Mouse (Mus musculus) ES-E14 (cell line): ENCODE data around the gene Pigv. TPM values are rescaled to one million over a fixed set of nuclear protein-coding genes. Genes with fewer than 3 reads are reported as not detected.
"Not testable (repeated sequence)": the region's sequence is repeated elsewhere in the genome, so short reads cannot be mapped to it uniquely, and the experiment has no call there.

Experiments used
- DNase-seq: peaks from one replicate; pipeline ENCODE4 v3.0.0-alpha.2; 2013; ENCODE audit warnings: low read depth, low spot score
- H3K27ac ChIP-seq: 2 replicates; pipeline ENCODE4 v1.5.1; 2012; ENCODE audit warnings: low read depth, mild to moderate bottlenecking, low read length, moderate library complexity, mixed read lengths; ENCODE audit not compliant: poor library complexity, insufficient read depth, severe bottlenecking
- H3K36me3 ChIP-seq: 2 replicates; pipeline ENCODE4 v1.6.1; 2012; ENCODE audit warnings: mild to moderate bottlenecking, low read length, moderate library complexity, mixed read lengths; ENCODE audit not compliant: control insufficient read depth, poor library complexity, insufficient read depth, severe bottlenecking
- H3K4me1 ChIP-seq, 2 experiments: fragments of 150-350 bp in 1 of 2; sonication (generic) in 1 of 2; 2 replicates each; pipeline ENCODE4 v1.6.1; 2012; ENCODE audit warnings: low read length in 2 of 2, mild to moderate bottlenecking in 1 of 2, mixed read lengths in 1 of 2; ENCODE audit not compliant: control insufficient read depth in 2 of 2, insufficient read depth in 2 of 2, poor library complexity in 1 of 2
- H3K4me3 ChIP-seq, 2 experiments: fragments of 150-350 bp in 1 of 2; sonication (generic) in 1 of 2; 2 replicates each; pipeline ENCODE4 v1.5.1; 2012; ENCODE audit warnings: low read length in 2 of 2, low read depth in 1 of 2, mild to moderate bottlenecking in 1 of 2, mixed read lengths in 1 of 2; ENCODE audit not compliant: insufficient read depth in 1 of 2, poor library complexity in 1 of 2, severe bottlenecking in 1 of 2
- H3K9ac ChIP-seq: 2 replicates; pipeline ENCODE4 v1.6.1; 2012; ENCODE audit warnings: low read depth, mild to moderate bottlenecking, low read length, mixed read lengths; ENCODE audit not compliant: poor library complexity, insufficient read depth, severe bottlenecking
- H3K9me3 ChIP-seq: fragments of 150-350 bp; sonication (generic); 2 replicates; pipeline ENCODE4 v1.6.1; 2012; ENCODE audit warnings: low read depth, mild to moderate bottlenecking, low read length; ENCODE audit not compliant: control insufficient read depth, insufficient read depth
- CHD2 ChIP-seq: IDR thresholded peaks from 2 replicates; pipeline ENCODE4 v1.6.1; 2014; ENCODE audit warnings: mild to moderate bottlenecking, low read depth, low read length, inconsistent platforms
- HCFC1 ChIP-seq: IDR thresholded peaks from 2 replicates; pipeline ENCODE4 v1.6.1; 2012; ENCODE audit warnings: low read length, inconsistent platforms, borderline replicate concordance; ENCODE audit not compliant: insufficient read depth
- MAFK ChIP-seq: IDR thresholded peaks from 2 replicates; pipeline ENCODE4 v1.6.1; 2014; ENCODE audit warnings: mild to moderate bottlenecking, low read depth, low read length, inconsistent platforms; ENCODE audit not compliant: insufficient read depth
- ZC3H11A ChIP-seq: IDR thresholded peaks from 2 replicates; pipeline ENCODE4 v1.6.1; 2012; ENCODE audit warnings: low read depth, mild to moderate bottlenecking, inconsistent platforms, low read length, borderline replicate concordance
- ZNF384 ChIP-seq: IDR thresholded peaks from 2 replicates; pipeline ENCODE4 v1.6.1; 2012; ENCODE audit warnings: low read depth, low read length, inconsistent platforms
- in situ Hi-C, 2 experiments: fragments of 600-800 bp; cut with MboI; formaldehyde crosslinking; loops; one replicate each; pipeline ENCODE4 v1.15.1; 2025; ENCODE audit warnings: low sequenced_read_pairs in 2 of 2, inconsistent platforms in 1 of 2; ENCODE audit not compliant: unreplicated experiment in 2 of 2
- total RNA-seq: library from RNA; depleted of rRNA; stranded (reverse); fragments of 300-350 nt; gene quantifications from 2 replicates; pipeline ENCODE4 v1.2.3, GENCODE M21; 2012

Pigv gene
- total RNA-seq, 1 experiment = 11.6 TPM

GRCm38 (mm10) chr4:133649989-133650699 is 22.3 kb downstream of the Pigv start, which contains the start of gene Zdhhc18:
Gene Zdhhc18, minus strand, starts transcription at chr4:133650154.
- Histone ChIP-seq H3K9me3 (no peaks in the 10 kb centered on the region), H3K36me3 (no peaks in the 10 kb centered on the region), H3K9ac (peak within 1 kb of the TSS; percentile 71; the same call in 1 of the 2 replicates), H3K4me3 (peak within 1 kb of the TSS; percentile 34 to 53), H3K4me1 (peaks cover 4 to 9% of the 10 kb centered on the region in 2 experiments; a peak in 1 of 4 replicates), H3K27ac (no peak within 1 kb of the TSS)
- TF ChIP-seq ZC3H11A (0 out of 2 replicates have a peak, but pooled peaks have one; percentile 8), ZNF384 (no peak), HCFC1 (no peak), MAFK (no peak), CHD2 (no peak)
- in situ Hi-C loops = no loop called here
- DNase-seq = peak; percentile 90

GRCm38 (mm10) chr4:133649464-133649863 is 23.0 kb downstream of the Pigv start:
- H3K4me1 ChIP-seq, H3K36me3 ChIP-seq, H3K27ac ChIP-seq, DNase-seq, H3K9me3 ChIP-seq, H3K9ac ChIP-seq, in situ Hi-C loops: not testable (repeated sequence)
- H3K4me3 ChIP-seq = peak overlapping the region in 1 of 2 experiments; percentile 53; a peak in 1 of 4 replicates

- DNase-seq = no peak
- H3K9ac ChIP-seq = 0 out of 2 replicates have a peak overlapping the region, but pooled peaks have one; percentile 7
- no peak overlapping the region for H3K27ac ChIP-seq
- no peaks in the 10 kb centered on the region for H3K9me3 ChIP-seq
- H3K36me3 ChIP-seq = no peaks in the 10 kb centered on the region
- TF ChIP-seq ZC3H11A = no peak
- TF ChIP-seq ZNF384 = no peak
- no peak for TF ChIP-seq HCFC1
- no peak for TF ChIP-seq MAFK
- no peak for TF ChIP-seq CHD2
- H3K4me3 ChIP-seq = peak overlapping the region in 1 of 2 experiments; percentile 33; a peak in 1 of 4 replicates
- in situ Hi-C loops = no loop called here
- H3K4me1 ChIP-seq = peaks cover 0 to 3% of the 10 kb centered on the region in 2 experiments; a peak in 1 of 4 replicates
Measured at GRCm38 (mm10) chr4:133645680-133646079, 26.8 kb downstream of the Pigv start.

- in situ Hi-C loops = no loop called here
- H3K4me1 ChIP-seq = peaks cover 0 to 3% of the 10 kb centered on the region in 2 experiments; a peak in 1 of 4 replicates
- H3K27ac ChIP-seq = no peak overlapping the region
- DNase-seq = no peak
- TF ChIP-seq HCFC1 (no peak), CHD2 (no peak), ZC3H11A (no peak), ZNF384 (no peak), MAFK (no peak)
- no peak overlapping the region for H3K4me3 ChIP-seq
- no peaks in the 10 kb centered on the region for H3K36me3 ChIP-seq
- no peaks in the 10 kb centered on the region for H3K9me3 ChIP-seq
- H3K9ac ChIP-seq = no peak overlapping the region
Measured at GRCm38 (mm10) chr4:133645195-133645594, 27.3 kb downstream of the Pigv start.
